Mouse (Mus musculus) liver, embryonic 14 days (tissue): Measurements from ENCODE around the gene Gm21874. TPM values are rescaled to one million over a fixed set of nuclear protein-coding genes. Genes with fewer than 3 reads are reported as not detected.

Experiments used
- polyA plus RNA-seq: library from polyadenylated mRNA; depleted of rRNA; stranded (reverse); fragments of >200 nt; gene quantifications from 2 replicates; pipeline ENCODE4 v1.2.3, GENCODE M21; 2012; rRNA removed

Gene Gm21874
- not detected in 2 replicates for polyA plus RNA-seq

DNA sequence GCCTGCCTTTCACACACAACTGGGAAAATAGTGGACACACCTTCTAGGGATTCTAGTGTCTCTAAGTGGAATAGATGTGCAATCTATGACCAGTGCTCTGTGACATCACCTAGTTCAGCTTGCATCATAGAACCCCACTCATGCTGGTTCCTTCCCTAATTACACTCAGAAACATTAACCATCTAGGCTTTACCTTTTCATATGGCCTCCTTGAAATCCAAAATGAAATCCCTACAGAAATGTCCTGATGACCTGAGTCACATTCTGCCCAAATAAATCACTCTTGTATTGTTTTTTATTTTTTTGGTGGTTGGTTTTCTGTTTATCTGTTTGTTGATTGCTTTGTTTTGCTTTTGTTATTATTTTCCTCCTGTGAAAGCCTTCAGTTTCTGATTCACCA is at the start of gene Gm21874:
Gene Gm21874, minus strand, starts transcription at position 101 of the 400 bp plus-strand sequence.

Other genes with a start within 250 kb of the Gm21874 start
- not detected in 2 replicates for gene Gm21721, start 214.0 kb downstream of the Gm21874 start, polyA plus RNA-seq
- not detected in 2 replicates for gene Gm21812, start 69.0 kb downstream of the Gm21874 start, polyA plus RNA-seq